Mouse (Mus musculus): ENCODE results near the gene Pla2g4a. TPM values are rescaled to one million over a fixed set of nuclear protein-coding genes. Genes with fewer than 3 reads are reported as not detected.

Pla2g4a gene
- polyA plus RNA-seq, 1 experiment from 2014 or later = 1.2 TPM

DNA sequence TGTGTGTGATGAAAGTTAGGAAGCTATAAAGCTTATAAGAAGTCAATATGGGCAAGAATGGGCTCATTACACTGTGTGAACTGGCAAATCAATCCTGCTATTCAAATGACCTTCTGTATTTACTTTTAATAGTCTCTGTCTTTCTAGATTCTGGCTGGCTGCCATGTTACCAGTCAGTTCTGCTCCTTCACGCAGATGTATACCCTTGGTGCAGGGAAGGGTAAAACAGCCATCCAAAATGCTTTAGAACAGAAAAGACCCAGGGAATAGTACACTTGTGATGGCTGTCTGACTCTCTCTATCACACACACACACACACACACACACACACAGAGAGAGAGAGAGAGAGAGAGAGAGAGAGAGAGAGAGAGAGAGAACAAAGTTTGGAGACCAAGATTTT lies 128.6 kb downstream of the Pla2g4a start:
- peak; percentile 49 for DNase-seq (ENCODE audit: low spot score)
- H3K27ac ChIP-seq (ENCODE audit: low read depth, low read length) = no peak overlapping the region
- no peaks in the 10 kb centered on the region for H3K4me1 ChIP-seq (ENCODE audit: control insufficient read depth, insufficient read depth, low read length)
- H3K36me3 ChIP-seq (ENCODE audit: control insufficient read depth, insufficient read depth, low read length) = no peaks in the 10 kb centered on the region
- ATAC-seq = peak; percentile 66
- H3K9me3 ChIP-seq (replicated peaks; ENCODE audit: control insufficient read depth, low read length) = no peaks in the 10 kb centered on the region
- no peaks in the 10 kb centered on the region for H3K27me3 ChIP-seq (replicated peaks; ENCODE audit: control insufficient read depth, insufficient read depth, low read length)
- H3K4me3 ChIP-seq (ENCODE audit: low read depth, low read length) = no peak overlapping the region
- 45% methylated on average over 1 of the region's 1 CpGs for WGBS
- H3K9ac ChIP-seq (ENCODE audit: low read length) = no peak overlapping the region
- H3K4me2 ChIP-seq (ENCODE audit: low read length) = no peak overlapping the region

DNA sequence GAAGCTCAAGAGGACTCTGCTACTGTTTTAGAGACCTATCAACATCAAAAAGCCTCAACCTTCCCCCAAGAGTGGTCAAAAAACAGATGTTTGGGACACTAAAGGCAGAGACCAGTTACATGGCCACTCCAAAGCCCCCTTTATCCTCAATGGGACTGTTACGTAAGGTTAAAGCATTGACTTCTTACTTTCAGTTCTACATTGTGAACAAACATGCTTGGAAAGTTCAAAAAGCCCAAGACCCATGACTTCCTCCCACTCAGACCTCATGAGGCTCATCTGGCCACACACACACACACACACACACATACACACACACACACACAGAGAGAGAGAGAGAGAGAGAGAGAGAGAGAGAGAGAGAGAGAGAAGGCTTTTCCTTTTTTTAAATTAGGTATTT lies 130.0 kb downstream of the Pla2g4a start:
- Histone ChIP-seq H3K4me2 (ENCODE audit: low read length) (no peak overlapping the region), H3K9ac (ENCODE audit: low read length) (no peak overlapping the region), H3K27me3 (replicated peaks; ENCODE audit: control insufficient read depth, insufficient read depth, low read length) (no peaks in the 10 kb centered on the region), H3K4me3 (ENCODE audit: low read depth, low read length) (no peak overlapping the region), H3K36me3 (ENCODE audit: control insufficient read depth, insufficient read depth, low read length) (no peaks in the 10 kb centered on the region), H3K4me1 (ENCODE audit: control insufficient read depth, insufficient read depth, low read length) (no peaks in the 10 kb centered on the region), H3K9me3 (replicated peaks; ENCODE audit: control insufficient read depth, low read length) (0 out of 2 replicates have a peak, but pooled peaks cover 2% of the 10 kb centered on the region), H3K27ac (ENCODE audit: low read depth, low read length) (no peak overlapping the region)
- ATAC-seq (no peak), DNase-seq (ENCODE audit: low spot score) (no peak)
- WGBS = 76% methylated on average over 1 of the region's 1 CpGs

DNA sequence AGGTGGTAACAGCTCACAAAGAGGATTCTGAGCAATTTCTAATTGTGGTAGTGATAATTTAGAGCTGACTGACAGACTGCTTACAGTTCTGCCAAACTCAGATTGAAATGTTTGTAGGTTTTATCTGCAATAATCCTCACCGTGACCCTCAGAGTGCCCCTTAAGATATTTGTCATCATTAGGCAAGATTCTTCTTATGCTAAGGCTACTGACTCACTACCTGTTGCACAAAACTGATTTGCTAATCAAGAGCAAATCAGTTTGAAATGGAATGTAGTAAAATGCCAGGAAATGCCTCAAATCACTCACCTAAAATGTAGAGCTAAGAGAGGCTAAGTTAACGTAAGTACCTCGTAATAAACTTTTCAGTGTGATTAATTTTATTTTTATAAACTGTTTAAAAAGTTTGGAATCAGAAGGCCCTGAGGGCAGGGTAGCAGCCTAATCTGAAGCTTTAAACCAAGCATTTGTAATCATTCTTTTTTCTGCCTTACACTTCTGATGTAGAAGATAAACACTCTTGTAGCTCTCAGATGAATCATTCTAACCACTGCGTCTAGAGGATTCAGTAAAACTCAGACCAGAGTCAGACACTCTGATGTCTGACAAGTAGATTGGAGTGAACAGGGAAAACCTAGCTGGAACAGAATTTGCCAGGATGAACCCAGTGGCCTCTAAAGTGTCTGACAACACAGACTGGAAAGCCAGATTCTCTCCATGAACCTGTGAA lies 147.3 kb downstream of the Pla2g4a start:
- Histone ChIP-seq H3K27me3 (replicated peaks; ENCODE audit: control insufficient read depth, insufficient read depth, low read length) (no peaks in the 10 kb centered on the region), H3K36me3 (ENCODE audit: control insufficient read depth, insufficient read depth, low read length) (no peaks in the 10 kb centered on the region), H3K9me3 (replicated peaks; ENCODE audit: control insufficient read depth, low read length) (no peaks in the 10 kb centered on the region), H3K4me1 (ENCODE audit: control insufficient read depth, insufficient read depth, low read length) (no peaks in the 10 kb centered on the region), H3K4me2 (ENCODE audit: low read length) (no peak overlapping the region), H3K4me3 (ENCODE audit: low read depth, low read length) (no peak overlapping the region), H3K9ac (ENCODE audit: low read length) (no peak overlapping the region), H3K27ac (ENCODE audit: low read depth, low read length) (no peak overlapping the region)
- ATAC-seq (no peak), DNase-seq (ENCODE audit: low spot score) (no peak)
- 93% methylated on average over 4 of the region's 4 CpGs for WGBS

DNA sequence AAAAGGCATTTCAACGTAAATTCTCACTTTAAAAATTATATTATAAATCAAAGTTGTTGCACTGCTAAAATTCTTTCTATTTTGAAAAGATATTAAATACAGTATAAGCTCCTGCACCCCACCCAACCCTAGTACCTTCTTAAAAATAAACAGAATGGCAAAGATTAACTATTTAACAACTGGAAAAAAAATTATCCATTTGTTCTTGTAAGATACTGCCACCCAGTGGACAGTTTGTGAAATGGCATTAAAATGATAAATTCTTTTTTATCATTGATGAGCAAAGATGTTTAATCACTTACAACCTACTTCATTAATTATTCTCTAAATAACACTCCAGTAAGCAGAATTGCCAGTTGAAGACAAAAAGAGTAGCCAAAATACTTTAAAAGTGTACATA lies 151.6 kb downstream of the Pla2g4a start:
- H3K4me2 ChIP-seq (ENCODE audit: low read length) = no peak overlapping the region
- H3K4me3 ChIP-seq (ENCODE audit: low read depth, low read length) = no peak overlapping the region
- H3K27me3 ChIP-seq (replicated peaks; ENCODE audit: control insufficient read depth, insufficient read depth, low read length) = no peaks in the 10 kb centered on the region
- ATAC-seq (no peak), DNase-seq (ENCODE audit: low spot score) (peak; percentile 47)
- WGBS = 82% methylated on average over 1 of the region's 1 CpGs
- H3K36me3 ChIP-seq (ENCODE audit: control insufficient read depth, insufficient read depth, low read length) = no peaks in the 10 kb centered on the region
- H3K9me3 ChIP-seq (replicated peaks; ENCODE audit: control insufficient read depth, low read length) = no peaks in the 10 kb centered on the region
- H3K4me1 ChIP-seq (ENCODE audit: control insufficient read depth, insufficient read depth, low read length) = no peaks in the 10 kb centered on the region
- no peak overlapping the region for H3K9ac ChIP-seq (ENCODE audit: low read length)
- no peak overlapping the region for H3K27ac ChIP-seq (ENCODE audit: low read depth, low read length)

Other genes starting within 250 kb of the Pla2g4a start
- gene Ptgs2, start 138.7 kb upstream of the Pla2g4a start, polyA plus RNA-seq (2014; fragmentation: Nextera tagmentation; extraction: Ambion mirVana) = not detected in 2 replicates